Mouse (Mus musculus): ENCODE measurements at regions not wholly inside any gene's neighbourhood (a gene's known extent, or its start where the extent isn't known, plus 50 kb on each side); places are given as distances from the start of the nearest gene placed in this dataset.
"Not testable (repeated sequence)": the region's sequence is repeated elsewhere in the genome, so short reads cannot be mapped to it uniquely, and the experiment has no call there.

GRCm38 (mm10) chr5:40308510-40308909, 553.2 kb upstream of the Hs3st1 start:
- Histone ChIP-seq H3K4me1 (ENCODE audit: control insufficient read depth in 1 of 2, insufficient read depth in 2 of 2, low read length in 2 of 2) (no peaks in the 10 kb centered on the region), H3K36me3 (ENCODE audit: control insufficient read depth in 1 of 2, insufficient read depth in 2 of 2, low read length in 2 of 2) (no peaks in the 10 kb centered on the region), H3K27me3 (ENCODE audit: control insufficient read depth in 1 of 2, insufficient read depth in 2 of 2, low read length in 2 of 2) (no peaks in the 10 kb centered on the region), H3K27ac (ENCODE audit: control insufficient read depth, low read depth, low read length) (no peak overlapping the region), H3K79me2 (ENCODE audit: control insufficient read depth, insufficient read depth, low read length, poor library complexity) (no peaks in the 10 kb centered on the region), H3K9me3 (replicated peaks; ENCODE audit: insufficient read depth, low read length) (no peaks in the 10 kb centered on the region), H3K9ac (ENCODE audit: control insufficient read depth, low read depth, low read length, poor library complexity, severe bottlenecking) (no peak overlapping the region), H3K4me3 (ENCODE audit: control insufficient read depth in 1 of 2, insufficient read depth in 1 of 2, low read depth in 2 of 2, low read length in 2 of 2) (no peak overlapping the region)
- TF ChIP-seq CHD1 (IDR thresholded peaks at IDR 0.05; ENCODE audit: low read depth, low read length) (no peak), GABPA (IDR thresholded peaks at IDR 0.05; ENCODE audit: low read depth, low read length) (no peak), TBP (IDR thresholded peaks at IDR 0.05; ENCODE audit: low read depth, low read length) (no peak)
- no peak for DNase-seq (ENCODE audit: low read depth, low spot score)

GRCm38 (mm10) chr5:40304777-40305176, 549.5 kb upstream of the Hs3st1 start:
- not testable (repeated sequence) for DNase-seq (ENCODE audit: low read depth, low spot score); H3K79me2 ChIP-seq (ENCODE audit: control insufficient read depth, insufficient read depth, low read length, poor library complexity); H3K9ac ChIP-seq (ENCODE audit: control insufficient read depth, low read depth, low read length, poor library complexity, severe bottlenecking); H3K4me1 ChIP-seq (ENCODE audit: control insufficient read depth in 1 of 2, insufficient read depth in 2 of 2, low read length in 2 of 2); H3K27ac ChIP-seq (ENCODE audit: control insufficient read depth, low read depth, low read length); H3K27me3 ChIP-seq (ENCODE audit: control insufficient read depth in 1 of 2, insufficient read depth in 2 of 2, low read length in 2 of 2); H3K9me3 ChIP-seq (replicated peaks; ENCODE audit: insufficient read depth, low read length); H3K36me3 ChIP-seq (ENCODE audit: control insufficient read depth in 1 of 2, insufficient read depth in 2 of 2, low read length in 2 of 2); H3K4me3 ChIP-seq (ENCODE audit: control insufficient read depth in 1 of 2, insufficient read depth in 1 of 2, low read depth in 2 of 2, low read length in 2 of 2)

- TF ChIP-seq TCF12 (IDR thresholded peaks at IDR 0.05; ENCODE audit: low read depth, low read length) (no peak), MXI1 (IDR thresholded peaks at IDR 0.05; ENCODE audit: low read depth, low read length) (no peak), TBP (IDR thresholded peaks at IDR 0.05; ENCODE audit: low read depth, low read length) (no peak), ZNF384 (IDR thresholded peaks at IDR 0.05; ENCODE audit: low read depth, low read length) (no peak), ZMIZ1 (IDR thresholded peaks at IDR 0.05; ENCODE audit: low read depth, low read length) (no peak), MEF2A (IDR thresholded peaks at IDR 0.05; ENCODE audit: extremely low read depth, insufficient replicate concordance, low read depth, low read length, poor library complexity, severe bottlenecking) (no peak), ETS1 (IDR thresholded peaks at IDR 0.05; ENCODE audit: low read depth, low read length) (no peak), POLR2A (IDR thresholded peaks at IDR 0.05; ENCODE audit: control insufficient read depth in 1 of 2, insufficient read depth in 1 of 2, low read depth in 1 of 2, low read length in 2 of 2, poor library complexity in 1 of 2) (no peak), RAD21 (IDR thresholded peaks at IDR 0.05; ENCODE audit: low read depth, low read length) (no peak), GABPA (IDR thresholded peaks at IDR 0.05; ENCODE audit: low read depth, low read length) (no peak), JUND (IDR thresholded peaks at IDR 0.05; ENCODE audit: low read depth, low read length) (no peak), ZC3H11A (IDR thresholded peaks at IDR 0.05; ENCODE audit: low read depth, low read length) (no peak), E2F4 (IDR thresholded peaks at IDR 0.05; ENCODE audit: borderline replicate concordance, low read depth, low read length) (no peak), MAX (IDR thresholded peaks at IDR 0.05; ENCODE audit: low read length) (no peak)
- Histone ChIP-seq H3K9me3 (replicated peaks; ENCODE audit: insufficient read depth, low read length) (no peaks in the 10 kb centered on the region), H3K4me1 (ENCODE audit: control insufficient read depth in 1 of 2, insufficient read depth in 2 of 2, low read length in 2 of 2) (no peaks in the 10 kb centered on the region), H3K79me2 (ENCODE audit: control insufficient read depth, insufficient read depth, low read length, poor library complexity) (no peaks in the 10 kb centered on the region), H3K9ac (ENCODE audit: control insufficient read depth, low read depth, low read length, poor library complexity, severe bottlenecking) (no peak overlapping the region), H3K27me3 (ENCODE audit: control insufficient read depth in 1 of 2, insufficient read depth in 2 of 2, low read length in 2 of 2) (no peaks in the 10 kb centered on the region), H3K36me3 (ENCODE audit: control insufficient read depth in 1 of 2, insufficient read depth in 2 of 2, low read length in 2 of 2) (no peaks in the 10 kb centered on the region), H3K4me3 (ENCODE audit: control insufficient read depth in 1 of 2, insufficient read depth in 1 of 2, low read depth in 2 of 2, low read length in 2 of 2) (no peak overlapping the region), H3K27ac (ENCODE audit: control insufficient read depth, low read depth, low read length) (no peak overlapping the region)
- DNase-seq (ENCODE audit: low read depth, low spot score): no peak
Measured at GRCm38 (mm10) chr5:40294868-40295693, 539.8 kb upstream of the Hs3st1 start.

All from MEL (cell line).